Mouse (Mus musculus): ENCODE results near the gene Grid1.

DNA sequence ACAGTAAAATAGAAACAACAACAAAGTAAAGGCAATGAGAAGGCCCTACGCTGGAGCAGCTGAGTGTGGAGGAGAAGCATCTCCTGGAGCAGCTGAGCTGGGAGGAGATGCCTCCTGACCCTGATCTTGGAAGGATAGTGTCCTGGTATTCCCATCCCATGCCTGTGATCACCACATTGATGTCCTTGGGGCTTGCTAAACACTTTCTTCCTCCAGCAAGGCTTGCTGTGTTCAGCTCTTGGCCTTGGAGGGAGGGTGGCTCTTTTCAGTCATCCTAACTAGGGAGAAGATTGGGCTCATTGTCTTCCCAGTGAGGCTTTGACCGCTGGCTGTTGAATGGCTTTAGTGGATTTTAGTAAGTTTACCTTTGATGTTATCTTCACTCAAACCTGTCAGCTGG lies 210.4 kb downstream of the Grid1 start:
- TF ChIP-seq CTCF (IDR thresholded peaks at IDR 0.05; ENCODE audit: insufficient read depth, low read length) = no peak
- no peak for TF ChIP-seq POLR2A (IDR thresholded peaks at IDR 0.05; ENCODE audit: borderline replicate concordance, extremely low read depth, low read depth, low read length)
